Mouse (Mus musculus) CH12.LX (cell line): ENCODE results near the gene Tmem38b. TPM values are rescaled to one million over a fixed set of nuclear protein-coding genes. Genes with fewer than 3 reads are reported as not detected.

Experiments used
- DNase-seq: peaks from one replicate; pipeline ENCODE4 v3.0.0-alpha.2; 2013; ENCODE audit errors: extremely low read depth
- H3K27ac ChIP-seq: 2 replicates; pipeline ENCODE4 v1.5.1; 2012; ENCODE audit warnings: low read depth, mild to moderate bottlenecking, control low read depth, moderate library complexity; ENCODE audit not compliant: insufficient read depth
- H3K27me3 ChIP-seq: replicated peaks from 2 replicates; pipeline ENCODE3; 2012; ENCODE audit warnings: inconsistent platforms
- H3K36me3 ChIP-seq, 2 experiments: replicated peaks in 1 of 2; 2 replicates each; pipeline versions ENCODE3 to v1.6.1; 2012; ENCODE audit warnings: inconsistent platforms in 1 of 2, low read length in 1 of 2, mild to moderate bottlenecking in 1 of 2, mixed read lengths in 1 of 2, moderate library complexity in 1 of 2; ENCODE audit not compliant: control insufficient read depth in 1 of 2, insufficient read depth in 1 of 2
- H3K4me1 ChIP-seq, 2 experiments: 2 replicates each; pipeline ENCODE4 v1.6.1; 2012; ENCODE audit warnings: inconsistent platforms in 1 of 2, moderate library complexity in 1 of 2; ENCODE audit not compliant: insufficient read depth in 2 of 2, control insufficient read depth in 1 of 2
- H3K4me2 ChIP-seq: 2 replicates; pipeline ENCODE4 v1.6.1; 2012; ENCODE audit warnings: low read depth, mild to moderate bottlenecking, control low read depth; ENCODE audit not compliant: poor library complexity, insufficient read depth, severe bottlenecking
- H3K4me3 ChIP-seq, 3 experiments: fragments of 150-350 bp in 1 of 3; sonication (generic) in 1 of 3; replicated peaks in 1 of 3; 2 replicates each; pipeline versions ENCODE3 to v1.5.1; 2011 to 2012; ENCODE audit warnings: low read depth in 2 of 3, low read length in 2 of 3, mild to moderate bottlenecking in 2 of 3, moderate library complexity in 2 of 3, control low read depth in 1 of 3, improper control_type of control experiment in 1 of 3, inconsistent platforms in 1 of 3, mixed read lengths in 1 of 3; ENCODE audit not compliant: poor library complexity in 1 of 3
- H3K79me2 ChIP-seq: replicated peaks from 2 replicates; pipeline ENCODE4 v1.6.1; 2012; ENCODE audit warnings: mild to moderate bottlenecking, moderate library complexity; ENCODE audit not compliant: control insufficient read depth, poor library complexity, insufficient read depth, severe bottlenecking; ENCODE audit errors: extremely low read depth
- H3K9ac ChIP-seq: 2 replicates; pipeline ENCODE4 v1.6.1; 2012; ENCODE audit warnings: low read depth, mild to moderate bottlenecking, control low read depth, moderate library complexity; ENCODE audit not compliant: insufficient read depth
- H3K9me3 ChIP-seq: replicated peaks from 2 replicates; pipeline ENCODE3; 2012; ENCODE audit warnings: low read length, inconsistent platforms, mixed read lengths
- BHLHE40 ChIP-seq: IDR thresholded peaks from 2 replicates; pipeline ENCODE4 v1.6.1; 2011; ENCODE audit warnings: mild to moderate bottlenecking, low read depth, low read length, improper control_type of control experiment
- CHD1 ChIP-seq: IDR thresholded peaks from 2 replicates; pipeline ENCODE4 v1.6.1; 2012; ENCODE audit warnings: low read depth, low read length, improper control_type of control experiment, inconsistent platforms
- CHD2 ChIP-seq: IDR thresholded peaks from 2 replicates; pipeline ENCODE4 v1.6.1; 2011; ENCODE audit warnings: low read length, improper control_type of control experiment
- CTCF ChIP-seq, 2 experiments: IDR thresholded peaks in 1 of 2; conservative IDR thresholded peaks in 1 of 2; 2 replicates each; pipeline ENCODE4 v1.5.1; 2011 to 2012; ENCODE audit warnings: low read depth in 2 of 2, low read length in 2 of 2, improper control_type of control experiment in 1 of 2, inconsistent platforms in 1 of 2, mild to moderate bottlenecking in 1 of 2, moderate library complexity in 1 of 2
- EP300 ChIP-seq: IDR thresholded peaks from 2 replicates; pipeline ENCODE4 v1.6.1; 2011; ENCODE audit warnings: low read length, improper control_type of control experiment
- ETS1 ChIP-seq: conservative IDR thresholded peaks from 2 replicates; pipeline ENCODE4 v1.6.1; 2012; ENCODE audit warnings: low read depth, mild to moderate bottlenecking, inconsistent platforms, low read length, improper control_type of control experiment, moderate library complexity
- HCFC1 ChIP-seq: IDR thresholded peaks from 2 replicates; pipeline ENCODE4 v1.6.1; 2012; ENCODE audit warnings: low read depth, mild to moderate bottlenecking, inconsistent platforms, low read length, improper control_type of control experiment
- IRF4 ChIP-seq: IDR thresholded peaks from 2 replicates; pipeline ENCODE4 v1.6.1; 2014; ENCODE audit warnings: low read depth, mild to moderate bottlenecking, inconsistent platforms, low read length, improper control_type of control experiment
- JUN ChIP-seq: IDR thresholded peaks from 2 replicates; pipeline ENCODE4 v1.6.1; 2011; ENCODE audit warnings: low read depth, mild to moderate bottlenecking, low read length, improper control_type of control experiment, moderate library complexity; ENCODE audit not compliant: insufficient read depth
- JUND ChIP-seq: conservative IDR thresholded peaks from 2 replicates; pipeline ENCODE4 v1.6.1; 2011; ENCODE audit warnings: low read depth, low read length, improper control_type of control experiment
- KAT2A ChIP-seq: IDR thresholded peaks from 2 replicates; pipeline ENCODE4 v1.6.1; 2012; ENCODE audit warnings: low read length, improper control_type of control experiment, inconsistent platforms; ENCODE audit not compliant: insufficient replicate concordance
- MAX ChIP-seq: IDR thresholded peaks from 2 replicates; pipeline ENCODE4 v1.6.1; 2011; ENCODE audit warnings: low read length, improper control_type of control experiment
- MAZ ChIP-seq: IDR thresholded peaks from 2 replicates; pipeline ENCODE4 v1.6.1; 2012; ENCODE audit warnings: low read depth, mild to moderate bottlenecking, inconsistent platforms, low read length, improper control_type of control experiment, moderate library complexity
- MEF2A ChIP-seq: IDR thresholded peaks from 2 replicates; pipeline ENCODE4 v1.6.1; 2014; ENCODE audit warnings: low read depth, mild to moderate bottlenecking, inconsistent platforms, low read length, improper control_type of control experiment, borderline replicate concordance
- MXI1 ChIP-seq: IDR thresholded peaks from 2 replicates; pipeline ENCODE4 v1.6.1; 2011; ENCODE audit warnings: mild to moderate bottlenecking, low read depth, low read length, improper control_type of control experiment
- MYC ChIP-seq: IDR thresholded peaks from 2 replicates; pipeline ENCODE4 v1.6.1; 2011; ENCODE audit warnings: low read depth, mild to moderate bottlenecking, improper control_type of control experiment, low read length
- POLR2A ChIP-seq: IDR thresholded peaks from 2 replicates; pipeline ENCODE4 v1.6.1; 2011; ENCODE audit warnings: low read depth, mild to moderate bottlenecking, improper control_type of control experiment, low read length
- RAD21 ChIP-seq: IDR thresholded peaks from 2 replicates; pipeline ENCODE4 v1.6.1; 2011; ENCODE audit warnings: low read depth, mild to moderate bottlenecking, low read length, improper control_type of control experiment, moderate library complexity
- RCOR1 ChIP-seq: conservative IDR thresholded peaks from 2 replicates; pipeline ENCODE4 v1.6.1; 2012; ENCODE audit warnings: low read depth, mild to moderate bottlenecking, inconsistent platforms, low read length, improper control_type of control experiment
- SIN3A ChIP-seq: IDR thresholded peaks from 2 replicates; pipeline ENCODE4 v1.6.1; 2012; ENCODE audit warnings: low read length, improper control_type of control experiment, inconsistent platforms
- SMC3 ChIP-seq: IDR thresholded peaks from 2 replicates; pipeline ENCODE4 v1.6.1; 2011; ENCODE audit warnings: low read depth, low read length, improper control_type of control experiment
- TCF12 ChIP-seq: IDR thresholded peaks from 2 replicates; pipeline ENCODE4 v1.6.1; 2014; ENCODE audit warnings: low read depth, mild to moderate bottlenecking, inconsistent platforms, low read length, improper control_type of control experiment
- UBTF ChIP-seq: IDR thresholded peaks from 2 replicates; pipeline ENCODE4 v1.6.1; 2012; ENCODE audit warnings: low read depth, mild to moderate bottlenecking, inconsistent platforms, low read length, improper control_type of control experiment, moderate library complexity
- ZC3H11A ChIP-seq: IDR thresholded peaks from 2 replicates; pipeline ENCODE4 v1.6.1; 2012; ENCODE audit warnings: low read depth, mild to moderate bottlenecking, inconsistent platforms, low read length, improper control_type of control experiment
- dilution Hi-C: fragments of 300-500 bp; cut with MboI; formaldehyde crosslinking; loops from 2 replicates; pipeline ENCODE4 v1.14.3; 2020; ENCODE audit warnings: low sequenced_read_pairs; ENCODE audit not compliant: extremely low pct_unique_long_range_greater_than_20kb, extremely low pct_ligation_motif_present
- in situ Hi-C: fragments of 300-500 bp; cut with MboI; formaldehyde crosslinking; loops from 3 replicates; pipeline ENCODE4 v1.14.3; 2019; ENCODE audit warnings: low sequenced_read_pairs, low pct_ligation_motif_present, low pct_unique_long_range_greater_than_20kb, mixed read lengths
- polyA plus RNA-seq: library from polyadenylated mRNA; unstranded; fragments of >175 nt; gene quantifications from 2 replicates; pipeline ENCODE4 v1.2.1, GENCODE M21; 2012; ENCODE audit warnings: low read depth; ENCODE audit not compliant: insufficient read length
- total RNA-seq, 2 experiments: library from RNA; depleted of rRNA; stranded (reverse); fragments of 300-350 nt in 1 of 2; fragments of >200 nt in 1 of 2; gene quantifications; 2 replicates each; pipeline ENCODE4 v1.2.3; 2012 to 2014

Gene Tmem38b
- total and polyA plus RNA-seq, 3 experiments, result 5.9 to 10.8 (median 10.5) TPM

DNA sequence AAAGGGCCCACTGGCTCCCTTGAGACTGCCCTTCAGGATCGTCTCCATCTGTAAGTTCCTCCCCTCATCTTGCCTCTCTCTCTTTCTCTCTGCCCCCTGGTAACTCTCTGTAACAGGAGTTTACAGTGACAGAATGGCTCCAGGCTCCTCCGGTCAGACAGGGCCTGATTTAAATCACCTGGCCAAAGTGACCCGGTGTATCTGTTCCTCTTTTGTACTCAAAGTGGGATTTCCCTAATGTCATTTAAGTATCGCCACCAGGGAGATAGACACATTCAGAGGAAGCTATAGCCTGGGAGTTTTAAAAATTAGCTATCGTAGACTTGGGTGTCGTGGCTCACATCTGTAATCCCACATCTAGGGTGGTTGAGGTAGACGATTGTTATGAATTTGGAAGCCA is 78.5 kb downstream of the Tmem38b start:
- Histone ChIP-seq H3K4me1 (peaks cover 16 to 45% of the 10 kb centered on the region in 2 experiments), H3K36me3 (no peaks in the 10 kb centered on the region), H3K79me2 (no peaks in the 10 kb centered on the region), H3K4me2 (peak overlapping the region; percentile 77), H3K4me3 (no peak overlapping the region), H3K27ac (no peak overlapping the region), H3K9ac (no peak overlapping the region), H3K27me3 (no peaks in the 10 kb centered on the region), H3K9me3 (no peaks in the 10 kb centered on the region)
- dilution Hi-C loops, result no loop called here
- TF ChIP-seq MXI1 (peak; percentile 32; the same call in 1 of the 2 replicates), CTCF (conservative IDR thresholded peaks at IDR 0.05 in 1 of 2, IDR thresholded peaks at IDR 0.05 in 1 of 2; ENCODE audit: low read depth in 2 of 2, low read length in 2 of 2) (no peak), ZC3H11A (no peak), MAZ (no peak), POLR2A (no peak), HCFC1 (no peak), UBTF (no peak), CHD1 (no peak), SIN3A (no peak), ETS1 (peak; percentile 16; the same call in 1 of the 2 replicates), SMC3 (no peak), IRF4 (peak; percentile 88), BHLHE40 (peak; percentile 35; the same call in 1 of the 2 replicates), EP300 (peak; percentile 93), RAD21 (no peak), KAT2A (no peak), CHD2 (no peak), JUN (0 out of 2 replicates have a peak, but pooled peaks have one; percentile 23)
- DNase-seq, result peak; percentile 60
- in situ Hi-C loops, result no loop called here

DNA sequence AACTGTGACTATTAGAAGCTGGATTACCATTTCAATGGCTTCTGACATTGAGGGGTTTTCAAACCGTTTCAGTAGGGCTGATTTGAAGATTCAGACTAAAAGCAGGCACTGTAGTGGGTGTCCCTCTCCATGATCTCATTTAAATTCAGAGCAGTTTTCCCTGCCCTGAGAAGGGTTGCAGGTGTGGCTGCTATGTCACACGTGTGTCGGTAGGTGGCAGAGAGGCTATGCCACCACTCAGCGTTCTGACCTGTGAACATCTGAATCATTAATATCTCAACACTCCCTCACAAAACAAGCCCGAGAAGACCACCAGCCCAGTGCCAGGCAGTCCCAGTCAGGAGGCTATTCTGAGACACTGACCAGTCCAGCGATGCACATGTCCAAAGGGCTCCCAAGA is 79.7 kb downstream of the Tmem38b start:
- Histone ChIP-seq H3K4me1 (peaks cover 16 to 35% of the 10 kb centered on the region in 2 experiments), H3K9ac (no peak overlapping the region), H3K27me3 (no peaks in the 10 kb centered on the region), H3K4me3 (no peak overlapping the region), H3K9me3 (no peaks in the 10 kb centered on the region), H3K27ac (no peak overlapping the region), H3K4me2 (no peak overlapping the region), H3K36me3 (no peaks in the 10 kb centered on the region), H3K79me2 (no peaks in the 10 kb centered on the region)
- in situ Hi-C loops (no loop called here), dilution Hi-C loops (no loop called here)
- TF ChIP-seq MEF2A, result no peak
- peak; percentile 23; the same call in 1 of the 2 replicates for TF ChIP-seq IRF4
- TF ChIP-seq CTCF (conservative IDR thresholded peaks at IDR 0.05 in 1 of 2, IDR thresholded peaks at IDR 0.05 in 1 of 2; ENCODE audit: low read depth in 2 of 2, low read length in 2 of 2), result peak; percentile 80 to 84
- no peak for TF ChIP-seq CHD1
- TF ChIP-seq MYC, result no peak
- TF ChIP-seq TCF12, result 0 out of 2 replicates have a peak, but pooled peaks have one; percentile 20
- TF ChIP-seq JUND, result no peak
- TF ChIP-seq RCOR1, result no peak
- TF ChIP-seq ETS1, result no peak
- TF ChIP-seq RAD21, result peak; percentile 74
- peak; percentile 65 for TF ChIP-seq MAX
- TF ChIP-seq UBTF, result no peak
- TF ChIP-seq SMC3, result peak; percentile 79
- DNase-seq, result peak; percentile 61
